Mouse (Mus musculus) intestine, postnatal 0 days (tissue): ENCODE results near the gene Zfp174. TPM values are rescaled to one million over a fixed set of nuclear protein-coding genes. Genes with fewer than 3 reads are reported as not detected.
A peak's percentile ranks its signal among the peaks of the same experiment; 100 is the strongest.

Experiments used
- ATAC-seq: fragments of 200-750 bp; cut with Nextera tagmentation; 2 replicates; pipeline ENCODE4 v1.8.0; 2017; ENCODE audit warnings: mild to moderate bottlenecking, moderate TSS enrichment, moderate library complexity
- H3K27ac ChIP-seq: fragments of 300-500 bp; sonication (generic); 2 replicates; pipeline ENCODE4 v1.5.1; 2014; ENCODE audit warnings: mild to moderate bottlenecking, low read depth, low read length, moderate library complexity
- H3K27me3 ChIP-seq: fragments of 300-500 bp; sonication (generic); replicated peaks from 2 replicates; pipeline ENCODE4 v1.6.1; 2014; ENCODE audit warnings: low read length, mixed read lengths; ENCODE audit not compliant: control insufficient read depth, insufficient read depth
- H3K36me3 ChIP-seq: fragments of 300-500 bp; sonication (generic); 2 replicates; pipeline ENCODE4 v1.6.1; 2014; ENCODE audit warnings: mild to moderate bottlenecking, moderate library complexity; ENCODE audit not compliant: control insufficient read depth, insufficient read depth
- H3K4me1 ChIP-seq: fragments of 300-500 bp; sonication (generic); replicated peaks from 2 replicates; pipeline ENCODE4 v1.6.1; 2014; ENCODE audit warnings: antibody characterized with exemption, low read length, mixed read lengths; ENCODE audit not compliant: control insufficient read depth, insufficient read depth
- H3K4me2 ChIP-seq: fragments of 300-500 bp; sonication (generic); replicated peaks from 2 replicates; pipeline ENCODE4 v1.6.1; 2014; ENCODE audit warnings: low read depth, mild to moderate bottlenecking, moderate library complexity
- H3K4me3 ChIP-seq: fragments of 300-500 bp; sonication (generic); 2 replicates; pipeline ENCODE4 v1.5.1; 2014; ENCODE audit warnings: low read depth, low read length
- H3K9ac ChIP-seq: fragments of 300-500 bp; sonication (generic); 2 replicates; pipeline ENCODE4 v1.6.1; 2014; ENCODE audit warnings: mild to moderate bottlenecking, low read depth, low read length
- H3K9me3 ChIP-seq: fragments of 300-500 bp; sonication (generic); 2 replicates; pipeline ENCODE4 v1.6.1; 2016; ENCODE audit warnings: mixed run types; ENCODE audit not compliant: control insufficient read depth
- CTCF ChIP-seq: sonication (generic); IDR thresholded peaks from 2 replicates; pipeline ENCODE4 v1.5.1; 2016; ENCODE audit warnings: low read depth, mild to moderate bottlenecking, control low read depth, antibody characterized with exemption, moderate library complexity
- WGBS: fragments of 180-500 bp; shearing (Covaris S2); extraction: QIAGEN DNeasy Blood & Tissue Kit; methylation state at CpG from one replicate; pipeline ENCODE4 v1.1.7; 2014; 5-methylcytosine and 5-hydroxymethylcytosine counted together
- polyA plus RNA-seq: library from polyadenylated mRNA; unstranded; fragments of >200 nt; fragmentation: Nextera tagmentation; extraction: Ambion mirVana; gene quantifications from 2 replicates; pipeline ENCODE4 v1.2.1, GENCODE M21; 2015

Gene Zfp174
- polyA plus RNA-seq, 1 experiment from 2014 or later, result 0.44 TPM

GRCm38 (mm10) chr16:3891621-3892295 is 44.7 kb downstream of the Zfp174 start:
- TF ChIP-seq CTCF, result no peak
- H3K36me3 ChIP-seq, result no peaks in the 10 kb centered on the region; the same call in 1 of the 2 replicates
- ATAC-seq, result no peak
- WGBS, result 95% methylated on average over 14 of the region's 14 CpGs
- H3K4me2 ChIP-seq, result no peak overlapping the region
- no peaks in the 10 kb centered on the region for H3K4me1 ChIP-seq
- H3K4me3 ChIP-seq, result no peak overlapping the region
- H3K9me3 ChIP-seq, result no peaks in the 10 kb centered on the region
- no peaks in the 10 kb centered on the region for H3K27me3 ChIP-seq
- no peak overlapping the region for H3K9ac ChIP-seq
- H3K27ac ChIP-seq, result no peak overlapping the region

- Histone ChIP-seq H3K27ac (no peak overlapping the region), H3K27me3 (no peaks in the 10 kb centered on the region), H3K4me3 (no peak overlapping the region), H3K4me1 (no peaks in the 10 kb centered on the region), H3K4me2 (no peak overlapping the region), H3K9ac (no peak overlapping the region), H3K9me3 (no peaks in the 10 kb centered on the region), H3K36me3 (peaks cover 6% of the 10 kb centered on the region; the same call in 1 of the 2 replicates)
- 47% methylated on average over 3 of the region's 3 CpGs for WGBS
- ATAC-seq, result no peak
- TF ChIP-seq CTCF, result no peak
Measured at GRCm38 (mm10) chr16:3893739-3894138, 46.7 kb downstream of the Zfp174 start.

GRCm38 (mm10) chr16:3895173-3895792 is 48.2 kb downstream of the Zfp174 start:
- Histone ChIP-seq H3K27me3 (no peaks in the 10 kb centered on the region), H3K36me3 (peaks cover 18% of the 10 kb centered on the region), H3K9me3 (no peaks in the 10 kb centered on the region), H3K4me3 (no peak overlapping the region), H3K9ac (no peak overlapping the region), H3K27ac (peak overlapping the region; percentile 83), H3K4me2 (peak overlapping the region; percentile 46), H3K4me1 (no peaks in the 10 kb centered on the region)
- peak; percentile 94 for ATAC-seq
- 51% methylated on average over 9 of the region's 9 CpGs for WGBS
- no peak for TF ChIP-seq CTCF

GRCm38 (mm10) chr16:3896046-3896445 is 49.0 kb downstream of the Zfp174 start:
- 58% methylated on average over 6 of the region's 6 CpGs for WGBS
- ATAC-seq, result no peak
- H3K4me1 ChIP-seq, result no peaks in the 10 kb centered on the region

GRCm38 (mm10) chr16:3896553-3896952 is 49.5 kb downstream of the Zfp174 start:
- 0 out of 2 replicates have a peak overlapping the region, but pooled peaks have one; percentile 57 for H3K27ac ChIP-seq
- no peak for TF ChIP-seq CTCF
- no peaks in the 10 kb centered on the region for H3K27me3 ChIP-seq
- peak; percentile 66 for ATAC-seq
- no peak overlapping the region for H3K4me3 ChIP-seq
- no peaks in the 10 kb centered on the region for H3K4me1 ChIP-seq
- peaks cover 31% of the 10 kb centered on the region for H3K36me3 ChIP-seq
- no peak overlapping the region for H3K9ac ChIP-seq
- H3K9me3 ChIP-seq, result no peaks in the 10 kb centered on the region
- 58% methylated on average over 1 of the region's 1 CpGs for WGBS
- no peak overlapping the region for H3K4me2 ChIP-seq

More at GRCm38 (mm10) chr16:3896046-3896445, 49.0 kb downstream of the Zfp174 start:
- Histone ChIP-seq H3K9ac (no peak overlapping the region), H3K4me2 (no peak overlapping the region), H3K4me3 (no peak overlapping the region), H3K9me3 (no peaks in the 10 kb centered on the region), H3K27me3 (no peaks in the 10 kb centered on the region), H3K36me3 (peaks cover 26% of the 10 kb centered on the region), H3K27ac (peak overlapping the region; percentile 83)
- TF ChIP-seq CTCF, result no peak

GRCm38 (mm10) chr16:3907471-3907870 is 60.4 kb downstream of the Zfp174 start:
- no peak overlapping the region for H3K9ac ChIP-seq
- no peak for ATAC-seq

More at GRCm38 (mm10) chr16:3907471-3907870, 60.4 kb downstream of the Zfp174 start:
- WGBS, result 80% methylated on average over 2 of the region's 2 CpGs
- H3K27ac ChIP-seq, result no peak overlapping the region
- no peak overlapping the region for H3K4me3 ChIP-seq
- no peaks in the 10 kb centered on the region for H3K4me1 ChIP-seq
- no peaks in the 10 kb centered on the region for H3K9me3 ChIP-seq
- H3K36me3 ChIP-seq, result peaks cover 39% of the 10 kb centered on the region
- no peak for TF ChIP-seq CTCF
- H3K27me3 ChIP-seq, result no peaks in the 10 kb centered on the region
- no peak overlapping the region for H3K4me2 ChIP-seq

Other genes starting within 250 kb of the Zfp174 start
- gene Mefv, start 129.2 kb upstream of the Zfp174 start, polyA plus RNA-seq, result 0.12 and 0.18 TPM in 2 replicates
- 14.7 and 16.3 TPM in 2 replicates for gene Zfp263, start 103.2 kb upstream of the Zfp174 start, polyA plus RNA-seq
- gene Olfr15, start 16.4 kb upstream of the Zfp174 start, polyA plus RNA-seq, result not detected in 2 replicates
- gene Naa60, start 25.1 kb downstream of the Zfp174 start, polyA plus RNA-seq, result 34.0 and 35.4 TPM in 2 replicates
- 2.2 and 2.7 TPM in 2 replicates for gene Zfp597, start 37.3 kb downstream of the Zfp174 start, polyA plus RNA-seq
- gene Gm20695, start 37.4 kb downstream of the Zfp174 start, polyA plus RNA-seq, result 0.72 and 1.2 TPM in 2 replicates
- 5.5 and 6.4 TPM in 2 replicates for gene 1700037C18Rik, start 61.4 kb downstream of the Zfp174 start, polyA plus RNA-seq
- gene Cluap1, start 61.5 kb downstream of the Zfp174 start, polyA plus RNA-seq, result 9.1 and 9.2 TPM in 2 replicates
- gene Nlrc3, start 129.4 kb downstream of the Zfp174 start, polyA plus RNA-seq, result 0.46 and 0.50 TPM in 2 replicates
- 5.6 and 6.0 TPM in 2 replicates for gene Slx4, start 156.5 kb downstream of the Zfp174 start, polyA plus RNA-seq
- 8.0 and 8.9 TPM in 2 replicates for gene Dnase1, start 189.7 kb downstream of the Zfp174 start, polyA plus RNA-seq
- gene Trap1, start 230.6 kb downstream of the Zfp174 start, polyA plus RNA-seq, result 33.9 and 35.3 TPM in 2 replicates